Mouse (Mus musculus) 416B (cell line): ENCODE data around the gene Cblb.

Experiments
- DNase-seq: peaks from one replicate; pipeline ENCODE4 v3.0.0; 2011; ENCODE audit warnings: low read depth

Cblb gene

DNA sequence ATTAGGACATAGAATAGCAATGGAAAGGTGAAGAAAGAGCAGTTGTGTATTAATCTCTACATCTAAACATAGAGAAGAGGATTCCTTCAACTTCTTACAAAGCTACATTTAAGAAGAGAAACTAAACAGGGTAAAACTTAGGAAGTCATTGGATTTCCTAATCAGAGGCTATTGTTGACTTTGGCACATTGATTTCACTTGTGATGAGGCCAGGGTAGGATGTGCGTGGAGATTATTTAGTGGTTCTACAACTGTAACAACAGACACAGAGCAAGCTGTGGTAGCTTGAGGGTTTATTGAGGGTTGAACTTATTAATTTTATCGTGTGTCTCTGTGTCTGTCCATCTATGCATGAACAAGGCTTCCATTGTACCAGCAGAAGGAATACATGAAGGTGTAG is 7.8 kb downstream of the Cblb start:
- DNase-seq: no peak

DNA sequence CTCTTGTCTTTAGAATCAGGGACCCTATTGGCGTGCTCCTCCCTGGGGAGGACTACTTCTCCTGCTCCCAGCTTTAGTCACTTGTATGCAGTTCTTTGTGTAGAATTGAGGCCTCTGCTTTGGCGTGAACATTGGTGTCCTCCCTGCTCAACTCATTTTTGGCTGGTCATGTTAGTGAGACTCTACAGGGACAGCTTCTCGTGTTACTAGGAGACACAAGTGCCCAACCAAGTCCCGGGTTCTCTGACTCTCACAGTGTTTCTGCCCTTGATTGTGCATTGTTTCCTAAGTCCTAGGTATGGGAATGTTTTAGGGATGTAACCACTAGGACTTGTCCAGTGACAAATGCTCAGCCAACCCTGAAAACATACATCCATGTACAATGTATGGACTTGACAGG is 9.9 kb downstream of the Cblb start:
- DNase-seq: no peak

DNA sequence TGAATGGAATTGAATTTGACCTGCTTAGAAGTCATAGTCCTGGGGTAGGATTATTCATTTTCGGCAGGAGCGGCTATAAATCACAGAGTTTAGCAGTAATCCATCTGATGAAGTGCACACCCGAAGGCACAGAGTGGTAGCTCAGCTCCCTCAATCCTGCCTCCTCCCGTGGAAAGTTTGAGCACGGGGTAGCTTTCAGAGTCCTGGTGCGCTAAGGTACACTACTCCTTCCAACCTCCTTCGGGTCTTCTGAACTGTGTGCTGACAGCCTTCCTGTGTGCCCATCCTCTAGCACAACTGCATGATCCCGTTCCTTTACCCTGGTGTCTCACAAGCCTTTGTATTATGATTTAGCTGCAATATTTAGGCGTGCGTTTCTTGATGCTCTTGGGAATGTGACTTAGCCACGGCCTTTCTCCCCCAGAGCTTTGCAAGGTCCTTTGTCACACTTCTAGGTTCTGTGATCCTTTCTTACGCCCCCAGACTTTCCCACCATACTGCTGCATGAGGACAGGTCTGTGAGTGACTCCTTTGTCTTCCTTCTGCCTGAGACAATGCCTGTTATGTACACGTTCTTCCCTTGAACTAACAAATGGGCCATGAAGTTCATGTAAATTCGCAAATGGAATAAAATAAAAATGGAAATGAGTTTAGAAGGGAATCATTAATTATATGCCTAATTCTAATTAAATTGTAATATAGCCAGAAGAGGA is 11.8 kb downstream of the Cblb start:
- no peak for DNase-seq

- DNase-seq: no peak
These were observed 12.5 kb downstream of the Cblb start for GRCm38 (mm10) chr16:52043380-52044117.

DNA sequence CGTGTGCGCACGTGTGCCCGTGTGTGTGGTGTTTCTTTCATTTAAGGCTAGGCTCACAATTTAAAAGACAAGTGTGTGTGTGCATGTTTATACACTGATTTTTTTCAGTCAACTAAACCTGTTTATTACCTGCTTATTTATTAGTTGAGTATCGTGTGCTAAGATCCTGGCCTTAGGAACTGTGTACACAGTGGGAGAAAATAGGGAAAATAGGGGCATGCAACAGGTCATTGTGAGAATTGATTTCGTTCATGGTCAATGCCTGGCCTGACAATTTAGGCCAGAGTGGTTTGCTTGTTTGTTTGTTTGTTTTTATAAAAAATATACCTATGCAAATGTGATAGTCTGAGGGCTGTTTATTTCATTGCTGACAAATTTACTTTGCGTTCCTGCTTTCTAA is 13.5 kb downstream of the Cblb start:
- no peak for DNase-seq

DNA sequence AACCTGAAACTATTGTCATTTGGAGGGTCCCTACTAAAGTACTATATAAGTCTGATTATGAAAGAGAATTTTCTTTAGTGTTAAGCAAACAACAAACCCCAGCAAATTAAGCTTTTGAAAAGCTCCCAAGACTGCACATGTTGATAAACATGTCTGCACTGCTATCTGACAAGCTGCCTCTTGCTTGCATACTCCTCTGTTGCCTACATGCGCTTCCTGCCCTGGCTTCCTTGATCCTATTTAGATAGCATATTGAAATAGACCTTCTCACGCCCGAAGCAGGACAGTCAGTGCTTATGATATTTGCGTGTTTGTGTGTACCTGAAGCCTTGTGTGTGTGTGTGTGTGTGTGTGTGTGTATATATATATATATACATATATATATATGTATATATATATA is 14.0 kb downstream of the Cblb start:
- no peak for DNase-seq

GRCm38 (mm10) chr16:52046464-52046863 is 15.4 kb downstream of the Cblb start:
- DNase-seq: no peak

- DNase-seq: no peak
These were observed 20.1 kb downstream of the Cblb start for GRCm38 (mm10) chr16:52051106-52051505.

- DNase-seq: no peak
These were observed 21.7 kb downstream of the Cblb start for GRCm38 (mm10) chr16:52052734-52053133.

DNA sequence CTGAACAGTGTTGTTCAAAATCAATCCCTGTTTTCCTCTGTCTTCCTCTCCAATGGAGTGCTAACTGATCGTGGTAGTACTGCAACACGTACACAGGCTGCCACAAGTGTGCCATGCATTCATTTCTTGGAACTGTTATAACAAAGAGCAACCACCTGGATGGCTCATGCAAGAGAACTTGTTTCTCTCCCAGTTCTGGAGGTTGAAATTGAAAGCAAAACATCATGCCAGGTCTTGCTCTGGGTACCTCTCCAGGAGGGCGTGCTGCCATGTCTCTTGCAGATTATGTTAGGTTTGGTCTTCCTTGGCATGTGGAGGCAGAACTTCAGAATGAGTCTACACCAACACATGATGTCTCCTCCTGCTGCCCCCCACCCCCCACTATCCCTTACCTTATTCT is 24.2 kb downstream of the Cblb start:
- no peak for DNase-seq

- peak; percentile 41 for DNase-seq
These were observed 25.1 kb downstream of the Cblb start for GRCm38 (mm10) chr16:52056164-52056563.

DNA sequence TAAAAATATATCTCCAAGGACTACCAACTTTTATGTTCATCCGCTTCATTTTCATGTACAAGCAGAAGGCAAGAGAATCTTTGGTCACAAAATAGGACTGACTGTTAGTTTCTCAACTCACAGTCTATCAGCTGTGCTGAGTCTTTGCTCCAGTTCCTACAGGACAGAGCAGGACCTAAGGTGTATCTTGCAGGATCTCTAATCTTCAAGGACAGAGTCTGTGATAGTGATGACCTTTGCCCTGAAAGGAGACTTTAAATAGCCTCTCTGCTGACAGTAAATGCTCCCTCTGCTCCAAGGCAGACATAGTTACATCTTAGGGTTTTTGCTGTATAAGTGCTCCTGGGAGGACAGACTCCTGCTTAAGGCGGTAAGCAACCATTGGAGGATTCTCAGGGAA is 26.3 kb downstream of the Cblb start:
- no peak for DNase-seq

DNA sequence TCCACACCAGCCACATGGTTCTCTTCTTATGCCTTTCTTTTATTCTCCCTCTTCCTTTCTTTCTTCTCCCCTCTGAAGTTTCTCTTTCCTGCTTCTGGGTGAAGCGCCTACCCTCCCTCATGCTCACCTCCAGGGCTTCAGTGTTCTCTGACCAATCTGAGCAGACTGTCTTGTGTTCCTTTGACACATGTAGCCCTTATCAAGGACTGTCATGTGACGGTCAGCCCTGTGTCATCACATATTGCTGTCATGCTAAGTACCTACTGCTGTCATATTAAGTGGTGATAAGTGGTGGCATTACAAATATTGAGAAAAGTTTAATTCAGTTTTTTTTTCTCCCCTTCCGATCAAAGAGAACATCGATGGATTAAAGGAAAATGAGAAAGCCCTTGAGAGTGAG is 28.5 kb downstream of the Cblb start:
- no peak for DNase-seq

GRCm38 (mm10) chr16:52060100-52060719 is 29.2 kb downstream of the Cblb start:
- peak; percentile 24 for DNase-seq

DNA sequence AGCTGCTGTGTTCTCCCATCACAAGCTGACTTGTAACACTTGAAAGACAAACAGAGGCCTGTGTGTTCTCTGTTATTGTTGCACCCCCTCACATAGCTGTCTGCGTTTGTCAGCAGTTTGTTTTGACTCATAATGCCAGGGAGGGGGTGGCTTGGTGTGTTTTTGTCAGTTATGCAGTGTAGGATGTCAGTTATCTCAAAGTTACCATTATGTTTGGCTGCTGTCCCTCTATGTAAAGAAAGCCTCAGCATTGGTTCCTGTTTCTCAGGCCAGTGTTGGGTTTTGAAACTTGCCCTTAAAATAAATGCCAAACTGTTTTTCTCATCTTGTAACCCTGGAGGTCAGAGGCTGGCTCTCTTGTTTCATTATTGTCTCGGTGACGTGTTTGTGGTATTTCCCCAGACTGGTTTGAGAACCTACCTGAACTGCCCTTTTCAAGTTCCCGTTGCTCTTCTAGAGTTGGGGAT is 30.0 kb downstream of the Cblb start:
- peak; percentile 89 for DNase-seq

- no peak for DNase-seq
These were observed 33.5 kb downstream of the Cblb start for GRCm38 (mm10) chr16:52064309-52065105.

GRCm38 (mm10) chr16:52067632-52068516 is 36.8 kb downstream of the Cblb start:
- DNase-seq: no peak

DNA sequence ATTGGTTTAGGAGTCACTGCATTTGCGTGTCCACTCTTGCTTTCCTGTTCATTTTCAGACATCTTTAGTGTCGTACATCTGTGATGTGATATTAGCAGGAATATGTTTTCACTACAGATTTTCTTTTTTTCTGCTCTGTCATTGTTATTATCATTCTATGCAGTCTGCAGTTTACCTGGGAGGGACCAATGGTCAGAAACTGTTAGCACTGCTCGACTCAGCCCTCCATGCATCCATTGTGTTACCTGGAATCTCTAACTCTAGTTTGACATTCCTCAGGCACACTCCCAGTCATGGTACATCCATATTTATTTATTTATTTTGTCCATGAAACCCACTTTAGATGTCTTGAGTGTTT is 37.5 kb downstream of the Cblb start:
- DNase-seq: no peak

DNA sequence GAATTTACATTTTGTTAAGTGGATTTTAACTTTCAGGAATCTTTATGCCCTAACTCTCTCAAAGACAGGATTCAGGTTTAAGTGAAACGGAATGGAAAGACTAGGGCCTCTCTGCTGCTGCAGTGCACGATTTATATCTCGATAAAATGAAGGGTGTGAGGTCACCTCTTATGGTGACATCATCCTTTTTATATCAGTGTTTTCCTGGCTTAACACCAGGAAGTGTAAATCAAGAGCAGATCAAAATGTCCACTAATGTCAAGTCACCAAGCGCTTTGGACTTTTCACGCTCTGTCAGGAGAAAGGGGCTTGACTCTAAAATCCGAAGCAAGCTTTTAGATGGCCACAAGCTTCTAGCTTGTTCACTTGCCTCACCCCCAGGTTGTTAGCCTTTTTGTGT is 38.6 kb downstream of the Cblb start:
- DNase-seq: no peak

GRCm38 (mm10) chr16:52070128-52070527 is 39.1 kb downstream of the Cblb start:
- DNase-seq: no peak

GRCm38 (mm10) chr16:52071290-52071689 is 40.3 kb downstream of the Cblb start:
- no peak for DNase-seq
